Mouse (Mus musculus) midbrain, embryonic 13.5 days (tissue): ENCODE measurements at regions not wholly inside any gene's neighbourhood (a gene's known extent, or its start where the extent isn't known, plus 50 kb on each side); places are given as distances from the start of the nearest gene placed in this dataset.

ENCODE experiments used
- ATAC-seq: fragments of 200-750 bp; cut with Nextera tagmentation; 2 replicates; pipeline ENCODE4 v1.8.0; 2017; ENCODE audit warnings: mild to moderate bottlenecking, moderate TSS enrichment, moderate library complexity
- H3K27ac ChIP-seq: fragments of 300-500 bp; sonication (generic); 2 replicates; pipeline ENCODE4 v1.5.1; 2015; ENCODE audit warnings: inconsistent platforms, mild to moderate bottlenecking, moderate library complexity
- H3K27me3 ChIP-seq: fragments of 300-500 bp; sonication (generic); 2 replicates; pipeline ENCODE4 v1.6.1; 2015; ENCODE audit warnings: mild to moderate bottlenecking, inconsistent platforms
- H3K36me3 ChIP-seq: fragments of 300-500 bp; sonication (generic); 2 replicates; pipeline ENCODE4 v1.6.1; 2015; ENCODE audit warnings: mild to moderate bottlenecking, inconsistent platforms
- H3K4me1 ChIP-seq: fragments of 300-500 bp; sonication (generic); replicated peaks from 2 replicates; pipeline ENCODE4 v1.6.1; 2015; ENCODE audit warnings: inconsistent platforms
- H3K4me2 ChIP-seq: fragments of 300-500 bp; sonication (generic); replicated peaks from 2 replicates; pipeline ENCODE4 v1.6.1; 2015; ENCODE audit warnings: moderate library complexity, mild to moderate bottlenecking, inconsistent platforms
- H3K4me3 ChIP-seq: fragments of 300-500 bp; sonication (generic); replicated peaks from 2 replicates; pipeline ENCODE4 v1.5.1; 2015; ENCODE audit warnings: mild to moderate bottlenecking, inconsistent platforms
- H3K9ac ChIP-seq: fragments of 300-500 bp; sonication (generic); replicated peaks from 2 replicates; pipeline ENCODE4 v1.6.1; 2015; ENCODE audit warnings: mild to moderate bottlenecking, inconsistent platforms
- H3K9me3 ChIP-seq: fragments of 300-500 bp; sonication (generic); 2 replicates; pipeline ENCODE4 v1.6.1; 2016; ENCODE audit warnings: mild to moderate bottlenecking, inconsistent platforms
- WGBS: fragments of 180-500 bp; shearing (Covaris S2); methylation state at CpG from one replicate; pipeline ENCODE4 v1.1.7; 2015; 5-methylcytosine and 5-hydroxymethylcytosine counted together

DNA sequence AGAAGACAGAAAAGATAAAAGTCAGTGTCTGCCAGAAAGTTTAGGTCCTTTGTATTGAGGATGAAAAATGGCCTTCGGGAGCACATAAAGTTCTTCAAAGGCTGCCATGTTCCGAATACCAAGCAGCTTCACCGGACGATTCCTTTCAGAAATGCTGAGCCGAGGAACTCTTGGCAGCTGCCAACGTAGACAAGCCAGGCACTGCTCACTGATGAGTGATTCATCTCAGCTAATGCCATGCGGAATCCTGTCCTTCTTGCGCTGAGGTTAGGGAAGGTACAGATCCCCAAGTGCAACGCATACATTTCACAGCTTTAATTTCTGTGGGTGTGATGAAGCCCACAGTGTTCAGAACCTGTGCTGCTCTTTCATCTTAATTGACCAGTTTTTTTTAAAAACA is 360.7 kb upstream of the Pdcd1 start:
- Histone ChIP-seq H3K36me3 (no peaks in the 10 kb centered on the region), H3K4me3 (no peak overlapping the region), H3K27ac (no peak overlapping the region), H3K9me3 (no peaks in the 10 kb centered on the region), H3K27me3 (no peaks in the 10 kb centered on the region), H3K4me2 (0 out of 2 replicates have a peak overlapping the region, but pooled peaks have one; percentile 9), H3K9ac (no peak overlapping the region), H3K4me1 (peaks cover 7% of the 10 kb centered on the region)
- ATAC-seq, result peak; percentile 86
- 43% methylated on average over 9 of the region's 9 CpGs for WGBS

DNA sequence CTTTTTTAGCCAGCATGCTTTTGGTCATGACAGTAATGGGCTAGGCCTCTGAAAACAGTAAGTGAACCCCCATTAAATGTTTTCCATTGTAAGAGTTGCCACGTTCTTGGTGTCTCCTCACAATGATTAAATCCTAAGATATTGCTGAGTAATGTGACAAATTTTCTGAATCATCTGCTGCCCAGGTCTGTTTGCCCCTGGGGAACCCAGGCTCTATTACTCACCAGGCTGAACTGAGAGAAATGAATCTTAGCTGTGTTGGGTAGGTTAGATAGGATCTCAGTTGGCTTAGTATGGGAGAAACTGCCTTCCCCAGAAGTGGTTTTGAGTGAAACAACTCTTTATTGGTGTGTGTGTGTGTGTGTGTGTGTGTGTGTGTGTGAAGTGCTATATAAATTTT is 314.3 kb upstream of the Pdcd1 start:
- H3K27ac ChIP-seq, result no peak overlapping the region
- H3K27me3 ChIP-seq, result no peaks in the 10 kb centered on the region
- no peaks in the 10 kb centered on the region for H3K36me3 ChIP-seq
- H3K4me1 ChIP-seq, result no peaks in the 10 kb centered on the region
- H3K9ac ChIP-seq, result no peak overlapping the region
- ATAC-seq, result no peak
- 83% methylated on average over 1 of the region's 1 CpGs for WGBS
- H3K9me3 ChIP-seq, result no peaks in the 10 kb centered on the region
- no peak overlapping the region for H3K4me3 ChIP-seq
- no peak overlapping the region for H3K4me2 ChIP-seq

DNA sequence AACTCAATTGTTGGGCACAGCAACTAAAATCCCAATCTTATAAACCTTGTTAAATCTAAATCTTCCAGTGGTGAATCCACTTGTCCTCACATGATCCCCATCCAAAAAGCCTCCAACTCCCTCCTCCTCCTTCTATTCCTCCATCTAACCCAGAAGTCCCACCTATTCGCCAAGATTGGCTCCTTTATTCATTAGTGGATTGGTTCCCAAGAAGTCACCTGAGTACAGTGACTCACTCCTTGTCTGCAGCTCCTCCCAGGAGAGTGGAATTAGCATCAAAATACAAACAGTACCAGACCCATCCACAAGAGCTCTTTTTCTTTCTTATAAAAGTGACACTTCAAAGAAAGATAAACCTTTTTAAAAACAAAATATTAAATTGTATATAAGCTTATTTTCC is 304.6 kb upstream of the Pdcd1 start:
- 80% methylated on average over 1 of the region's 1 CpGs for WGBS
- Histone ChIP-seq H3K4me3 (no peak overlapping the region), H3K36me3 (no peaks in the 10 kb centered on the region), H3K9me3 (no peaks in the 10 kb centered on the region), H3K9ac (no peak overlapping the region), H3K27me3 (no peaks in the 10 kb centered on the region), H3K4me1 (no peaks in the 10 kb centered on the region), H3K4me2 (no peak overlapping the region), H3K27ac (no peak overlapping the region)
- ATAC-seq, result no peak

DNA sequence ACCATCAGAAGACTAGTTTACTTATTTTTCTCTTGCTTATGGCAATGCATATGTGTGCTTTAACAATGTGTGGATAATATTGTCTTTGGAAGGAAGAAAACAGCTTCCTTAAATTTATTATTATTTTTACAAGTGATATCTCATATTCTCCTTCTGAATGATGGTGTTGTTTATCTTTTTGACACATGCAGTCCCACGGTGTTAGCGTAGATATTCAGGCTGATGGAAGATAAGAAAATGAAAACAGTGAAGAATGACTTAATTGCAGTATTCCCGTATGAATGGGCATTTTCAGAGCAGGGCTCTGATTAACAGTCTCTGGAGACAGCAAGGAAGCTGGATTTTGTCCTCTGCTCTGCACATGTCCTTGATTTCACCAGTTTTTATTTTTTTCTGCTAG is 303.5 kb upstream of the Pdcd1 start:
- no peak overlapping the region for H3K9ac ChIP-seq
- H3K36me3 ChIP-seq, result no peaks in the 10 kb centered on the region
- no peak overlapping the region for H3K4me3 ChIP-seq
- no peak for ATAC-seq
- H3K4me1 ChIP-seq, result no peaks in the 10 kb centered on the region
- no peaks in the 10 kb centered on the region for H3K27me3 ChIP-seq
- H3K4me2 ChIP-seq, result no peak overlapping the region
- 59% methylated on average over 3 of the region's 3 CpGs for WGBS
- H3K9me3 ChIP-seq, result no peaks in the 10 kb centered on the region
- no peak overlapping the region for H3K27ac ChIP-seq

DNA sequence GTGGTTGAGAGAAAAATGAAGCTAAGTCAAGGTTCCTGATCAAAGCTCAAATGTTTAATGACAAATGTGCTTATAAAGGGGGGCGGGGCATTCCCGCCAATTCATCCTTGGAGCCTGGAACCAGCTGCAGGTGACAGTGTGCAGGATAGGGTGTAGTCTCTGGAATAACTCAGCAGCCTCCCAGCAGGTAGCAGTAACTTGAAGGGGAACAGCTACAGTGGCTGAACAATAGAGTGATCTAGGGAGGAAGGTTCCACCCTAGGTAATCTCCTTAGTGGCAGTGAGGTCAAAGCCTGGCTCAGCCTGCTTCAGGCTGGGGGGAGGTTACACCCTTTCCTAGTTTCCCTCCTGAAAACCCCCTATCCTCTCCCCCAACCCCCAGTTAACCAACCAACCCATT is 290.2 kb upstream of the Pdcd1 start:
- Histone ChIP-seq H3K9me3 (no peaks in the 10 kb centered on the region), H3K27ac (no peak overlapping the region), H3K27me3 (no peaks in the 10 kb centered on the region), H3K9ac (no peak overlapping the region), H3K4me2 (no peak overlapping the region), H3K4me3 (no peak overlapping the region), H3K4me1 (no peaks in the 10 kb centered on the region), H3K36me3 (no peaks in the 10 kb centered on the region)
- ATAC-seq, result no peak
- 88% methylated on average over 2 of the region's 2 CpGs for WGBS

DNA sequence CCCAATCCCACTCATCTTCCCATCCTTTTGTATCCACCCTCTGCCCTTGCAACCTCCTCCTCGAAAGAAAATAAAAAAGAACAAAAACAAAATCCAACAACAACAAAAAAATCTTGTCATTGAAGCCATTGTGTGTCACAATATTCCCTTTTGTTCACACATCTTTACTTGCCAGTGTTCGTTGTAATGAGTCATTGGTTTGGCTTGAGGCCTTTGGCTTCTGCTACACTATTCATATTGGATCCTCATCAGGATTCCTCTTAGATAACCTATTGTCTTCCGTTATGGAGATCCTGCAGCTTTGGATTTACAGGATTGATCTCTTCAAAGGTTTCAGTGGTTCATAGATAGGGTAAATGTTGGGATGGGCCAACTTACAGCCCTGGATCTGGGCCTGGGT is 288.9 kb upstream of the Pdcd1 start:
- no peak overlapping the region for H3K4me2 ChIP-seq
- no peaks in the 10 kb centered on the region for H3K27me3 ChIP-seq
- H3K4me1 ChIP-seq, result no peaks in the 10 kb centered on the region
- ATAC-seq, result no peak
- H3K9me3 ChIP-seq, result no peaks in the 10 kb centered on the region
- no peak overlapping the region for H3K9ac ChIP-seq
- H3K27ac ChIP-seq, result no peak overlapping the region
- no peaks in the 10 kb centered on the region for H3K36me3 ChIP-seq
- WGBS, result 81% methylated on average over 3 of the region's 3 CpGs
- H3K4me3 ChIP-seq, result no peak overlapping the region

DNA sequence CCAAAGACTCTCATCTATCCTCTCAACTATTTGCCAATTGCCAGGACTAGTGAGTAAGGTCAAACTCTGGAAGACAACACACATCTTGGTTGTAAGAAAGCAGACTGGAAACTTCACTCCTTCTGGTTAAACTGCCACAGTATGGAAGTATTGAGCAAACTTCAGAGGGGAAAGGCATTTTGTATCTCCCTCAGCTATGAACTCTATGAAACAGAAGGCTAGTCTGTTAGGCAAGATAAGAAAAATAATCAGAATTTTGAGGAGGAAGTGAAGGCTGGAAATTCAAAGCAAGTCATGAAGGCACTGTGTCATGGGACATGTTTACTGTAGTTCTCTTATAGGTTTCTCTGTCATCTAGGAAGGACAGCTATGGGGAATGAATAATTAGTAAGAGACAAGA is 265.7 kb upstream of the Pdcd1 start:
- H3K4me2 ChIP-seq, result no peak overlapping the region
- ATAC-seq, result no peak
- no peaks in the 10 kb centered on the region for H3K36me3 ChIP-seq
- H3K27me3 ChIP-seq, result no peaks in the 10 kb centered on the region
- H3K27ac ChIP-seq, result no peak overlapping the region
- no peak overlapping the region for H3K4me3 ChIP-seq
- H3K9me3 ChIP-seq, result no peaks in the 10 kb centered on the region
- H3K4me1 ChIP-seq, result no peaks in the 10 kb centered on the region
- no peak overlapping the region for H3K9ac ChIP-seq

DNA sequence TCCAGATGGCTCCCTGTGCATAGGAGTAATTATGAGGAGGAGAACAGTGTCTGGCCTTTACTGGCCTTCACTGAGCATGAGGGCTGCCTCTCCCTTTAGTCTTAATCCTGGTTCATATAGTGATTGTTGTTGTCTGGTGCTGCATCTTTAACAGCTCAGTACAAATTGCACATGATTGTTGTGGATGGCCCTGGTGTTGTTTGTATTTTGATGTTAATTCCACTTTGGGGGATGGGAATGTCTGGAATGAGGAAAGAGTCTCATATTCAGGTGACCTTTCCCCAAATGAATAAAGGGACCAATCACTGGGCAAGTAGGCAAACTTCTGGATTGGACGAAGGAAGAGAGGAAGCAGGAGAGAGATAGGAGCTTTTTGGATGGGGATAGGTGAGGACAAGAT is 246.0 kb upstream of the Pdcd1 start:
- no peak overlapping the region for H3K27ac ChIP-seq
- no peak overlapping the region for H3K9ac ChIP-seq
- no peak overlapping the region for H3K4me2 ChIP-seq
- ATAC-seq, result no peak
- H3K4me3 ChIP-seq, result no peak overlapping the region
- no peaks in the 10 kb centered on the region for H3K27me3 ChIP-seq
- no peaks in the 10 kb centered on the region for H3K4me1 ChIP-seq
- H3K9me3 ChIP-seq, result no peaks in the 10 kb centered on the region
- WGBS, result 85% methylated on average over 1 of the region's 1 CpGs
- no peaks in the 10 kb centered on the region for H3K36me3 ChIP-seq

DNA sequence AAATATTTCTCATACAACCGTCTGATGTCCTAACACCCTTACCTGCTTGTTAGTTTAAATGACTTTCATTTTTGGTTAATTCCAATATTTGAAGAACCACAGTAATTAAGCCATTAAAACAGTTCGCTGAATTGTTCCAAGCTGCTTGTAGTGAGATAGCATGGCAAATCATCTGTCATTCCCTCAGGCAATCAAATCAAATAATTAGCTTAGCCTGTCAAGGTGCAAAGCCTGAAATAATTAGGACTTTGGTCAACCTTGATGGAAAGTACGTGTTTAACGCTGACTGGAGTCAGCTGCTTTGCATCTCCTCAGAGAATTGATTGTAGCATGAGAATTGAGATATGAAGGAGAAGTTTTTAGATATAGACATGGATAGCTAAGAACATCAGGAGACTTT is 220.2 kb upstream of the Pdcd1 start:
- Histone ChIP-seq H3K4me3 (no peak overlapping the region), H3K4me1 (no peaks in the 10 kb centered on the region), H3K27ac (no peak overlapping the region), H3K9ac (no peak overlapping the region), H3K4me2 (no peak overlapping the region), H3K27me3 (no peaks in the 10 kb centered on the region), H3K9me3 (no peaks in the 10 kb centered on the region), H3K36me3 (no peaks in the 10 kb centered on the region)
- WGBS, result 70% methylated on average over 4 of the region's 4 CpGs
- no peak for ATAC-seq

DNA sequence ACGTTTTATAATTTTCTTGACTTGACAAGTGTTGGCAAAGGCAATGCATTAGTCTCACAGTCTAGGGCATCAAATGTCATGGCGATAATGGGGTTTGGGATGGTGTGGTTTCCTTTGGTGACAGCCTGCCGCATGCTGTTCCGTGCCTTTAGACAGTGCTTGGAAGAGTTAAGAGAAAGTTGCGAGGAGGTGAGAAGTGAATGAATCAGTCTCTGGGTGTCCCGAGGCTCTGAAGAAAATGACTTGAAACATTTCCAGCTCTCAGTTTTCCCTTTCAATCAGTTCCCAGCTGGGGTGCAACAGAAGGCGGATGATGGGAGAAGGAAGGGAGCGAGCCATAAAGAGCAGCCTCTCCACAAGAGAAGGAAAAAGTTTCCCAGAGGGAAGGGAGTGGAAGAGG is 211.0 kb upstream of the Pdcd1 start:
- ATAC-seq, result no peak
- Histone ChIP-seq H3K36me3 (no peaks in the 10 kb centered on the region), H3K9me3 (no peaks in the 10 kb centered on the region), H3K27ac (no peak overlapping the region), H3K4me2 (no peak overlapping the region), H3K4me1 (no peaks in the 10 kb centered on the region), H3K4me3 (no peak overlapping the region), H3K27me3 (no peaks in the 10 kb centered on the region), H3K9ac (no peak overlapping the region)
- 79% methylated on average over 8 of the region's 8 CpGs for WGBS

DNA sequence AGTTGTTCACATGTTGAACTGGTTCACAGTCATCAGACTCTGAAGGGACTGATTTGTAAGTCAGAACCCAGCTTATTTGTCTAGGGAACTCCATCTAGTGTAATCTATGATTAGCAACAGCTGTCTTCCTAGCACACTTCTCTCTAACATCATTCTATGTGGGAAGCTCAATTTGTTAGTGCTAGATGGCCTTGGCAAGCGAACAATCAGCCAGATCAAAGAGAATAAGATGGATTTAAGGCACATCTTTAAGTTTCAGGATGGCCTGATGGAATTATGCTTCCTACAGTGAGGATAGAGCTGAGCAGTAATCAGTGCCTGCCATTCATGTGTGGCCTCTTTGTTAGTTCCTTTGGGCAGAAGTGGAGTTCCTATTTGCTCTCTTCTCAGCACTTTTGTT is 183.1 kb upstream of the Pdcd1 start:
- Histone ChIP-seq H3K4me1 (no peaks in the 10 kb centered on the region), H3K4me2 (no peak overlapping the region), H3K4me3 (no peak overlapping the region), H3K36me3 (no peaks in the 10 kb centered on the region), H3K9ac (no peak overlapping the region), H3K27ac (no peak overlapping the region), H3K27me3 (no peaks in the 10 kb centered on the region), H3K9me3 (no peaks in the 10 kb centered on the region)
- whole genome bisulfite sequencing, result 67% methylated on average over 1 of the region's 1 CpGs
- no peak for ATAC-seq

DNA sequence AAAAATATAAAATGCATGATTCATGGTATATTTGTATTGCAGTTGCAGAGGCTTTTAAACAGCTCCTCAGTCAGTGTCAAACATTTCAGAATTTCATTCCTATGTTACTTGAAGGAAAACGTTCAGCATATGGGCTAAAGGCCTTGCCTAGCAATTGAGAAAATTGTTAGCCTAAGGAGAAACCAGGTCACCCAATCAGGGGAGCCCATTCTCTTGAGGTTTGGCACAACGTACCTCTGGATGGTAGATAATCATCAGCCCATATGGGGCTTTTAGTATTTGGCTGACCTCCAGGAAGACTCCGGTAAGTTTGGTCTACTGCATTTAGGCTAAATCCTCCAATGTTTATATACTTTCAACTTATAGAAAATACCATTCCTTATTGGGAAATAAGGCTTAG is 168.7 kb upstream of the Pdcd1 start:
- H3K27me3 ChIP-seq, result no peaks in the 10 kb centered on the region
- 68% methylated on average over 3 of the region's 3 CpGs for WGBS

DNA sequence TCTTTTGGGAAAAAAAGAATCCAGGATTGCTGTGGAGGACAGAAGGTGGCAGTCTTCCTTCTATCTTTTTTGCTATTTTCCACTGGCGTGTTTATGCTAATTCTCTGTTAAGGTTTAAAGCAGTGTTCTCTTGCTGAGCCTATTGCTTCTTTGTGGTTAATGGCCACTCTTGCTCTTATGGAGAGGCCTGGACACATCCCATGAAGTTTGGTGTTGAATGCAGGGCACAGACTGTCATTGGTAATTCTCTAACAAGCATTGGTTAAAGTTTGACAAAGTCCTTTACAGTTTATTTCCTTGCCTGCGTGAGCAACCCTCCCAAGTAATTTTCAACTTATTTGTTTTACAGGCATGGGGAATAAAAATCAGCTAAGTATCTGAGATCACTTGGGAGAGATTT is 165.1 kb upstream of the Pdcd1 start:
- 90% methylated on average over 2 of the region's 2 CpGs for WGBS
- no peak overlapping the region for H3K4me2 ChIP-seq
- no peaks in the 10 kb centered on the region for H3K36me3 ChIP-seq
- no peak overlapping the region for H3K9ac ChIP-seq
- no peaks in the 10 kb centered on the region for H3K27me3 ChIP-seq
- H3K4me3 ChIP-seq, result no peak overlapping the region
- H3K9me3 ChIP-seq, result no peaks in the 10 kb centered on the region
- no peak for ATAC-seq
- no peaks in the 10 kb centered on the region for H3K4me1 ChIP-seq
- no peak overlapping the region for H3K27ac ChIP-seq

More for the DNA sequence above, 168.7 kb upstream of the Pdcd1 start:
- H3K4me3 ChIP-seq, result no peak overlapping the region
- no peak overlapping the region for H3K4me2 ChIP-seq
- H3K9ac ChIP-seq, result no peak overlapping the region
- H3K36me3 ChIP-seq, result no peaks in the 10 kb centered on the region
- no peak overlapping the region for H3K27ac ChIP-seq
- H3K9me3 ChIP-seq, result no peaks in the 10 kb centered on the region
- H3K4me1 ChIP-seq, result no peaks in the 10 kb centered on the region
- no peak for ATAC-seq
